Mouse (Mus musculus) intestine, embryonic 16.5 days (tissue): ENCODE measurements at regions not wholly inside any gene's neighbourhood (a gene's known extent, or its start where the extent isn't known, plus 50 kb on each side); places are given as distances from the start of the nearest gene placed in this dataset.

Experiments used
- ATAC-seq: fragments of 200-750 bp; cut with Nextera tagmentation; 2 replicates; pipeline ENCODE4 v1.8.0; 2017; ENCODE audit warnings: moderate TSS enrichment, moderate library complexity
- H3K27ac ChIP-seq: fragments of 300-500 bp; sonication (generic); 2 replicates; pipeline ENCODE4 v1.5.1; 2014; ENCODE audit warnings: mild to moderate bottlenecking, low read length
- H3K27me3 ChIP-seq: fragments of 300-500 bp; sonication (generic); replicated peaks from 2 replicates; pipeline ENCODE4 v1.6.1; 2014; ENCODE audit warnings: low read length, control low read depth, mixed read lengths; ENCODE audit not compliant: control insufficient read depth, insufficient read depth
- H3K36me3 ChIP-seq: fragments of 300-500 bp; sonication (generic); 2 replicates; pipeline ENCODE4 v1.6.1; 2014; ENCODE audit warnings: low read length, control low read depth; ENCODE audit not compliant: control insufficient read depth, insufficient read depth
- H3K4me1 ChIP-seq: fragments of 300-500 bp; sonication (generic); 2 replicates; pipeline ENCODE4 v1.6.1; 2014; ENCODE audit warnings: low read length, control low read depth, mixed read lengths; ENCODE audit not compliant: control insufficient read depth, insufficient read depth
- H3K4me2 ChIP-seq: fragments of 300-500 bp; sonication (generic); 2 replicates; pipeline ENCODE4 v1.6.1; 2014; ENCODE audit warnings: low read depth, low read length, control low read depth
- H3K4me3 ChIP-seq: fragments of 300-500 bp; sonication (generic); 2 replicates; pipeline ENCODE4 v1.5.1; 2014; ENCODE audit warnings: mild to moderate bottlenecking, low read length
- H3K9ac ChIP-seq: fragments of 300-500 bp; sonication (generic); 2 replicates; pipeline ENCODE4 v1.6.1; 2014; ENCODE audit warnings: low read depth, low read length
- H3K9me3 ChIP-seq: fragments of 300-500 bp; sonication (generic); 2 replicates; pipeline ENCODE4 v1.6.1; 2016; ENCODE audit warnings: low read length, control low read depth; ENCODE audit not compliant: control insufficient read depth
- WGBS: fragments of 180-500 bp; shearing (Covaris S2); extraction: QIAGEN DNeasy Blood & Tissue Kit; methylation state at CpG from one replicate; pipeline ENCODE4 v1.1.7; 2014; 5-methylcytosine and 5-hydroxymethylcytosine counted together

- no peak overlapping the region for H3K4me3 ChIP-seq
- H3K36me3 ChIP-seq, result no peaks in the 10 kb centered on the region
- H3K27ac ChIP-seq, result no peak overlapping the region
- no peak overlapping the region for H3K9ac ChIP-seq
- no peak for ATAC-seq
- H3K4me1 ChIP-seq, result no peaks in the 10 kb centered on the region
- H3K9me3 ChIP-seq, result no peaks in the 10 kb centered on the region
- no peak overlapping the region for H3K4me2 ChIP-seq
- no peaks in the 10 kb centered on the region for H3K27me3 ChIP-seq
- WGBS, result 87% methylated on average over 5 of the region's 5 CpGs
Measured at GRCm38 (mm10) chr7:77882605-77883354, 855.0 kb downstream of the Ntrk3 start.

GRCm38 (mm10) chr7:77867518-77867917 lies 870.3 kb downstream of the Ntrk3 start:
- Histone ChIP-seq H3K4me2 (no peak overlapping the region), H3K27me3 (no peaks in the 10 kb centered on the region), H3K9me3 (no peaks in the 10 kb centered on the region), H3K9ac (no peak overlapping the region), H3K36me3 (no peaks in the 10 kb centered on the region), H3K4me1 (no peaks in the 10 kb centered on the region), H3K27ac (no peak overlapping the region), H3K4me3 (no peak overlapping the region)
- no peak for ATAC-seq
- 68% methylated on average over 4 of the region's 4 CpGs for WGBS

- Histone ChIP-seq H3K36me3 (no peaks in the 10 kb centered on the region), H3K4me2 (no peak overlapping the region), H3K9ac (no peak overlapping the region), H3K27me3 (no peaks in the 10 kb centered on the region), H3K9me3 (no peaks in the 10 kb centered on the region), H3K4me1 (no peaks in the 10 kb centered on the region), H3K27ac (no peak overlapping the region), H3K4me3 (no peak overlapping the region)
- ATAC-seq, result no peak
- 92% methylated on average over 8 of the region's 8 CpGs for WGBS
Measured at GRCm38 (mm10) chr7:77861841-77862240, 876.0 kb downstream of the Ntrk3 start.

GRCm38 (mm10) chr7:77858436-77858835 lies 879.4 kb downstream of the Ntrk3 start:
- H3K4me1 ChIP-seq, result no peaks in the 10 kb centered on the region
- no peak overlapping the region for H3K4me2 ChIP-seq
- H3K36me3 ChIP-seq, result no peaks in the 10 kb centered on the region
- WGBS, result 37% methylated on average over 4 of the region's 4 CpGs
- no peaks in the 10 kb centered on the region for H3K27me3 ChIP-seq
- H3K9ac ChIP-seq, result no peak overlapping the region
- H3K27ac ChIP-seq, result no peak overlapping the region
- H3K4me3 ChIP-seq, result no peak overlapping the region
- H3K9me3 ChIP-seq, result no peaks in the 10 kb centered on the region
- ATAC-seq, result no peak

GRCm38 (mm10) chr7:77857979-77858378 lies 879.8 kb downstream of the Ntrk3 start:
- H3K4me1 ChIP-seq, result no peaks in the 10 kb centered on the region
- H3K9me3 ChIP-seq, result no peaks in the 10 kb centered on the region
- no peaks in the 10 kb centered on the region for H3K36me3 ChIP-seq
- no peak overlapping the region for H3K27ac ChIP-seq
- no peak overlapping the region for H3K4me3 ChIP-seq
- ATAC-seq, result no peak
- no peak overlapping the region for H3K9ac ChIP-seq
- 15% methylated on average over 5 of the region's 5 CpGs for WGBS
- H3K4me2 ChIP-seq, result no peak overlapping the region
- H3K27me3 ChIP-seq, result no peaks in the 10 kb centered on the region

GRCm38 (mm10) chr7:77855653-77856239 lies 882.1 kb downstream of the Ntrk3 start:
- Histone ChIP-seq H3K4me3 (no peak overlapping the region), H3K36me3 (no peaks in the 10 kb centered on the region), H3K9ac (no peak overlapping the region), H3K9me3 (no peaks in the 10 kb centered on the region), H3K27me3 (no peaks in the 10 kb centered on the region), H3K4me2 (no peak overlapping the region), H3K27ac (no peak overlapping the region), H3K4me1 (no peaks in the 10 kb centered on the region)
- ATAC-seq, result no peak
- 64% methylated on average over 6 of the region's 6 CpGs for WGBS

- no peaks in the 10 kb centered on the region for H3K27me3 ChIP-seq
- no peak overlapping the region for H3K4me3 ChIP-seq
- no peak for ATAC-seq
Measured at GRCm38 (mm10) chr7:77855077-77855476, 882.7 kb downstream of the Ntrk3 start.

GRCm38 (mm10) chr7:77824261-77824959 lies 913.4 kb downstream of the Ntrk3 start:
- no peak overlapping the region for H3K9ac ChIP-seq
- no peaks in the 10 kb centered on the region for H3K4me1 ChIP-seq
- no peaks in the 10 kb centered on the region for H3K36me3 ChIP-seq
- no peak overlapping the region for H3K27ac ChIP-seq
- H3K4me3 ChIP-seq, result no peak overlapping the region
- WGBS, result 81% methylated on average over 6 of the region's 6 CpGs
- no peak for ATAC-seq
- no peaks in the 10 kb centered on the region for H3K9me3 ChIP-seq
- H3K4me2 ChIP-seq, result no peak overlapping the region
- no peaks in the 10 kb centered on the region for H3K27me3 ChIP-seq

More at GRCm38 (mm10) chr7:77855077-77855476, 882.7 kb downstream of the Ntrk3 start:
- Histone ChIP-seq H3K9me3 (no peaks in the 10 kb centered on the region), H3K4me2 (no peak overlapping the region), H3K27ac (no peak overlapping the region), H3K9ac (no peak overlapping the region), H3K4me1 (no peaks in the 10 kb centered on the region), H3K36me3 (no peaks in the 10 kb centered on the region)
- 86% methylated on average over 2 of the region's 2 CpGs for WGBS

- no peak overlapping the region for H3K27ac ChIP-seq
- H3K9ac ChIP-seq, result no peak overlapping the region
- ATAC-seq, result no peak
- no peaks in the 10 kb centered on the region for H3K4me1 ChIP-seq
- H3K4me3 ChIP-seq, result no peak overlapping the region
- no peaks in the 10 kb centered on the region for H3K9me3 ChIP-seq
- no peaks in the 10 kb centered on the region for H3K36me3 ChIP-seq
- no peaks in the 10 kb centered on the region for H3K27me3 ChIP-seq
- 15% methylated on average over 2 of the region's 2 CpGs for WGBS
- H3K4me2 ChIP-seq, result no peak overlapping the region
Measured at GRCm38 (mm10) chr7:77812052-77812903, 925.5 kb downstream of the Ntrk3 start.
